9 mouse cellular contexts compared by ENCODE assay signal in genomic region chr6:91980011-91980410, GRCm38 (mm10). TPM values are rescaled to one million over a fixed set of nuclear protein-coding genes. Genes with fewer than 3 reads are reported as not detected.
A peak's percentile ranks its signal among the peaks of the same experiment; 100 is the strongest.
DNase-seq lines count a peak whose midpoint lies in the region; ATAC-seq and TF ChIP-seq lines count a peak whose summit lies in the region.
"Had no signal": no experiment of that assay in that cellular context is flagged by ENCODE, and none has a peak within 500 bp of the region (broad histone marks: within the 10 kb centered on the region; RNA-seq: fewer than 3 reads in every experiment).

No protein-coding gene starts in this region.

- H3K4me2 ChIP-seq in forebrain, embryonic 11.5 days (ENCODE audit: low read depth, low read length, severe bottlenecking) = no peak overlapping the region
- H3K4me2 ChIP-seq in lung, embryonic 14.5 days = peak overlapping the region; percentile 88
- no peak overlapping the region for H3K4me2 ChIP-seq in intestine, embryonic 16.5 days (ENCODE audit: low read depth, low read length)
- peak overlapping the region; percentile 92 for H3K4me2 ChIP-seq in neural tube, embryonic 14.5 days (ENCODE audit: low read depth, low read length)

- no peak for TF ChIP-seq CTCF in lung, embryonic 14.5 days (IDR thresholded peaks at IDR 0.05; ENCODE audit: low read depth)

- 60% methylated on average over 3 of the region's 3 CpGs for WGBS in forebrain, embryonic 10.5 days
- 58% methylated on average over 3 of the region's 3 CpGs for WGBS in forebrain, embryonic 11.5 days
- WGBS in lung, embryonic 14.5 days = 59% methylated on average over 3 of the region's 3 CpGs
- 66% methylated on average over 3 of the region's 3 CpGs for WGBS in intestine, embryonic 16.5 days
- 40% methylated on average over 3 of the region's 3 CpGs for WGBS in neural tube, embryonic 14.5 days

- peaks cover 66% of the 10 kb centered on the region for H3K27me3 ChIP-seq in forebrain, embryonic 10.5 days (ENCODE audit: poor library complexity, severe bottlenecking)
- H3K27me3 ChIP-seq in forebrain, embryonic 11.5 days (ENCODE audit: control insufficient read depth, insufficient read depth, low read length) = peaks cover 9% of the 10 kb centered on the region; the same call in 1 of the 2 replicates
- peaks cover 17% of the 10 kb centered on the region for H3K27me3 ChIP-seq in lung, embryonic 14.5 days (ENCODE audit: insufficient read depth, low read length)
- H3K27me3 ChIP-seq in intestine, embryonic 16.5 days (replicated peaks; ENCODE audit: control insufficient read depth, insufficient read depth, low read length) = peaks cover 34% of the 10 kb centered on the region
- H3K27me3 ChIP-seq in neural tube, embryonic 14.5 days (ENCODE audit: control insufficient read depth, insufficient read depth, low read length) = no peaks in the 10 kb centered on the region

- no peak for ATAC-seq in forebrain, embryonic 11.5 days (replicated peaks; ENCODE audit: low FRiP score)
- no peak for ATAC-seq in lung, embryonic 14.5 days (ENCODE audit: insufficient read depth)
- ATAC-seq in intestine, embryonic 16.5 days = no peak
- no peak for ATAC-seq in neural tube, embryonic 14.5 days (ENCODE audit: low read depth)

- intact Hi-C loops in left cerebral cortex, postnatal 25 days (cut with DNase I) = no loop called here

- peak overlapping the region; percentile 69 for H3K4me3 ChIP-seq in forebrain, embryonic 10.5 days
- no peak overlapping the region for H3K4me3 ChIP-seq in forebrain, embryonic 11.5 days (ENCODE audit: low read depth, low read length)
- H3K4me3 ChIP-seq in lung, embryonic 14.5 days (ENCODE audit: low read depth, low read length) = peak overlapping the region; percentile 59
- H3K4me3 ChIP-seq in intestine, embryonic 16.5 days (ENCODE audit: low read length) = peak overlapping the region; percentile 56
- H3K4me3 ChIP-seq in neural tube, embryonic 14.5 days (ENCODE audit: low read depth, low read length) = peak overlapping the region; percentile 61

- DNase-seq in forebrain, embryonic 10.5 days (ENCODE audit: extremely low spot score, low spot score) = no peak
- DNase-seq in forebrain, embryonic 11.5 days (ENCODE audit: low spot score) = no peak
- DNase-seq in lung, embryonic 14.5 days = no peak
- DNase-seq in lung, postnatal 10 days = no peak
- no peak for DNase-seq in left cerebral cortex, postnatal 25 days (ENCODE audit: low spot score in 2 of 2)
- DNase-seq in right cerebral cortex, postnatal 14 days = no peak
- DNase-seq: cerebellum, adult 18-20 months had no signal

- peaks cover 23% of the 10 kb centered on the region for H3K4me1 ChIP-seq in forebrain, embryonic 10.5 days
- H3K4me1 ChIP-seq in forebrain, embryonic 11.5 days (replicated peaks; ENCODE audit: control insufficient read depth, insufficient read depth, low read length) = no peaks in the 10 kb centered on the region
- H3K4me1 ChIP-seq in lung, embryonic 14.5 days (ENCODE audit: insufficient read depth) = no peaks in the 10 kb centered on the region
- peaks cover 8% of the 10 kb centered on the region for H3K4me1 ChIP-seq in intestine, embryonic 16.5 days (ENCODE audit: control insufficient read depth, insufficient read depth, low read length)
- no peaks in the 10 kb centered on the region; the same call in 1 of the 2 replicates for H3K4me1 ChIP-seq in neural tube, embryonic 14.5 days (ENCODE audit: control insufficient read depth, insufficient read depth, low read length)

- no peak overlapping the region; the same call in 1 of the 2 replicates for H3K27ac ChIP-seq in forebrain, embryonic 10.5 days
- no peak overlapping the region for H3K27ac ChIP-seq in forebrain, embryonic 11.5 days (ENCODE audit: low read depth, low read length)
- no peak overlapping the region for H3K27ac ChIP-seq in lung, embryonic 14.5 days (ENCODE audit: low read depth)
- no peak overlapping the region for H3K27ac ChIP-seq in intestine, embryonic 16.5 days (ENCODE audit: low read length)
- no peak overlapping the region for H3K27ac ChIP-seq in neural tube, embryonic 14.5 days (ENCODE audit: low read depth, low read length)

- no peak overlapping the region for H3K9ac ChIP-seq in forebrain, embryonic 11.5 days (ENCODE audit: low read length)
- H3K9ac ChIP-seq in lung, embryonic 14.5 days = no peak overlapping the region
- no peak overlapping the region for H3K9ac ChIP-seq in intestine, embryonic 16.5 days (ENCODE audit: low read depth, low read length)
- no peak overlapping the region for H3K9ac ChIP-seq in neural tube, embryonic 14.5 days (replicated peaks; ENCODE audit: low read depth, low read length)

- no peaks in the 10 kb centered on the region for H3K36me3 ChIP-seq in forebrain, embryonic 10.5 days (replicated peaks)
- H3K36me3 ChIP-seq in forebrain, embryonic 11.5 days (ENCODE audit: control insufficient read depth, insufficient read depth, low read length) = no peaks in the 10 kb centered on the region
- no peaks in the 10 kb centered on the region for H3K36me3 ChIP-seq in lung, embryonic 14.5 days (ENCODE audit: insufficient read depth)
- H3K36me3 ChIP-seq in intestine, embryonic 16.5 days (ENCODE audit: control insufficient read depth, insufficient read depth, low read length) = no peaks in the 10 kb centered on the region
- H3K36me3 ChIP-seq in neural tube, embryonic 14.5 days (ENCODE audit: control insufficient read depth, insufficient read depth, low read length) = no peaks in the 10 kb centered on the region

- no peaks in the 10 kb centered on the region for H3K9me3 ChIP-seq in forebrain, embryonic 10.5 days
- H3K9me3 ChIP-seq in forebrain, embryonic 11.5 days (ENCODE audit: control insufficient read depth, low read length) = no peaks in the 10 kb centered on the region
- H3K9me3 ChIP-seq in lung, embryonic 14.5 days (ENCODE audit: low read depth, low read length) = no peaks in the 10 kb centered on the region
- no peaks in the 10 kb centered on the region for H3K9me3 ChIP-seq in intestine, embryonic 16.5 days (ENCODE audit: control insufficient read depth, low read length)
- no peaks in the 10 kb centered on the region for H3K9me3 ChIP-seq in neural tube, embryonic 14.5 days (ENCODE audit: control insufficient read depth, low read length)

RNA-seq across cellular contexts. Expression of gene Fgd5, which starts 1.3 kb away (rescaled TPM):
- 5.5 and 6.5 TPM in 2 replicates for polyA plus RNA-seq in forebrain, embryonic 10.5 days (2016; fragmentation: Nextera tagmentation; extraction: Ambion mirVana)
- 6.3 and 6.6 TPM in 2 replicates for polyA plus RNA-seq in forebrain, embryonic 11.5 days (2014; fragmentation: Nextera tagmentation; extraction: Ambion mirVana)
- polyA plus RNA-seq in lung, embryonic 14.5 days (2014; fragmentation: Nextera tagmentation; extraction: Ambion mirVana) = 15.6 and 16.9 TPM in 2 replicates
- polyA plus RNA-seq in intestine, embryonic 16.5 days (2015; fragmentation: Nextera tagmentation; extraction: Ambion mirVana) = 6.0 and 6.5 TPM in 2 replicates
- polyA plus RNA-seq in neural tube, embryonic 14.5 days (2014; fragmentation: Nextera tagmentation; extraction: Ambion mirVana) = 17.2 and 19.0 TPM in 2 replicates
- total RNA-seq in left cerebral cortex, postnatal 25 days (2021) = 1 to 10 TPM; 5.2 TPM

Comparison
In these comparisons a context has a peak if more than half of its experiments do, and no peak if none do; other contexts are left out.
1. H3K4me2 ChIP-seq: peak in lung, embryonic 14.5 days (single experiment) and neural tube, embryonic 14.5 days (single experiment); none in forebrain, embryonic 11.5 days (single experiment) and intestine, embryonic 16.5 days (single experiment).